Mouse (Mus musculus): ENCODE results near the gene Rgs3.

GRCm38 (mm10) chr4:62723795-62724194 is 164.1 kb downstream of the Rgs3 start:
- no peak for TF ChIP-seq GATA1 (IDR thresholded peaks at IDR 0.05; ENCODE audit: borderline replicate concordance, low read length)
- no peak for TF ChIP-seq FLI1 (IDR thresholded peaks at IDR 0.05; ENCODE audit: low read length)
